Mouse (Mus musculus) MEL (cell line): Measurements from ENCODE around the gene 2810021J22Rik.
"Not testable (repeated sequence)": the region's sequence is repeated elsewhere in the genome, so short reads cannot be mapped to it uniquely, and the experiment has no call there.

Experiments
- GATA1 ChIP-seq: IDR thresholded peaks from 2 replicates; pipeline ENCODE4 v1.6.1; 2011; ENCODE audit warnings: low read depth, low read length, improper control_type of control experiment
- POLR2AphosphoS2 ChIP-seq: IDR thresholded peaks from 2 replicates; pipeline ENCODE4 v1.6.1; 2011; ENCODE audit warnings: low read length, improper control_type of control experiment

DNA sequence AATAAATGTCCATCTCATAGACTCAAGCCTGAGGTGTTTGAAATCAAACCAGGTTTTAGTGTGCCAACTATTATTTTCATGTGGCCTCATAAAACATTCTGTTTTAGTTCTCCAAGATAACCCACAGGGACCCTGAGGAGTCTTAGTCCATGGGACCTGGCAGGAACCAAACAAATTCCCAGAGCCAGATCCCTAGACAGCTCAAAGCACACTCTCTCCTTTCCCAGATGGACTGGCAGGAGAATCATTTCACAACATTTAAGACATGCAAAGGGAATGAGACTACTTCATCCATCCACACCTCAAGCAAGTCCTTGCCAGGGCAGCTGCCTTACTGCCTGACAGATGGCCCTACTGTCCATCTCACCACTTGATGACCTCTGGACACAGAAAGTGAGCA is 38.1 kb upstream of the 2810021J22Rik start, which contains the start of gene Olfr312:
- not testable (repeated sequence) for TF ChIP-seq GATA1, POLR2AphosphoS2
